Mouse (Mus musculus) MEL (cell line): ENCODE data around the gene Vash2. TPM values are rescaled to one million over a fixed set of nuclear protein-coding genes. Genes with fewer than 3 reads are reported as not detected.

Source experiments
- DNase-seq: peaks from one replicate; pipeline ENCODE4 v3.0.0; 2011; ENCODE audit warnings: low read depth, low spot score
- H3K27ac ChIP-seq: 2 replicates; pipeline ENCODE4 v1.5.1; 2012; ENCODE audit warnings: low read depth, mild to moderate bottlenecking, control low read depth, low read length, moderate library complexity; ENCODE audit not compliant: control insufficient read depth
- H3K27me3 ChIP-seq, 2 experiments: fragments of 150-350 bp in 1 of 2; sonication (generic) in 1 of 2; 2 replicates each; pipeline ENCODE4 v1.6.1; 2012; ENCODE audit warnings: low read length in 2 of 2, mild to moderate bottlenecking in 2 of 2, improper control_type of control experiment in 1 of 2, moderate library complexity in 1 of 2; ENCODE audit not compliant: insufficient read depth in 2 of 2, control insufficient read depth in 1 of 2
- H3K36me3 ChIP-seq, 2 experiments: 2 replicates each; pipeline ENCODE4 v1.6.1; 2012 to 2014; ENCODE audit warnings: low read length in 2 of 2, improper control_type of control experiment in 1 of 2, inconsistent platforms in 1 of 2, mild to moderate bottlenecking in 1 of 2; ENCODE audit not compliant: insufficient read depth in 2 of 2, control insufficient read depth in 1 of 2
- H3K4me1 ChIP-seq, 2 experiments: fragments of 150-350 bp in 1 of 2; sonication (generic) in 1 of 2; 2 replicates each; pipeline ENCODE4 v1.6.1; 2012; ENCODE audit warnings: low read length in 2 of 2, improper control_type of control experiment in 1 of 2, mild to moderate bottlenecking in 1 of 2; ENCODE audit not compliant: insufficient read depth in 2 of 2, control insufficient read depth in 1 of 2
- H3K4me3 ChIP-seq, 2 experiments: fragments of 150-350 bp in 1 of 2; sonication (generic) in 1 of 2; 2 replicates each; pipeline ENCODE4 v1.5.1; 2012; ENCODE audit warnings: low read depth in 2 of 2, low read length in 2 of 2, mild to moderate bottlenecking in 2 of 2, moderate library complexity in 2 of 2, control low read depth in 1 of 2, improper control_type of control experiment in 1 of 2; ENCODE audit not compliant: control insufficient read depth in 1 of 2, insufficient read depth in 1 of 2
- H3K79me2 ChIP-seq: 2 replicates; pipeline ENCODE4 v1.6.1; 2012; ENCODE audit warnings: mild to moderate bottlenecking, low read length, moderate library complexity; ENCODE audit not compliant: control insufficient read depth, poor library complexity, insufficient read depth
- H3K9ac ChIP-seq: 2 replicates; pipeline ENCODE4 v1.6.1; 2012; ENCODE audit warnings: low read depth, mild to moderate bottlenecking, control low read depth, low read length, moderate library complexity; ENCODE audit not compliant: control insufficient read depth, poor library complexity, severe bottlenecking
- H3K9me3 ChIP-seq: fragments of 150-350 bp; sonication (generic); replicated peaks from 2 replicates; pipeline ENCODE4 v1.6.1; 2012; ENCODE audit warnings: mild to moderate bottlenecking, low read length, improper control_type of control experiment, moderate library complexity; ENCODE audit not compliant: insufficient read depth
- CHD1 ChIP-seq: IDR thresholded peaks from 2 replicates; pipeline ENCODE4 v1.6.1; 2012; ENCODE audit warnings: low read depth, mild to moderate bottlenecking, inconsistent platforms, low read length, improper control_type of control experiment
- E2F4 ChIP-seq: IDR thresholded peaks from 2 replicates; pipeline ENCODE4 v1.6.1; 2011; ENCODE audit warnings: low read depth, low read length, improper control_type of control experiment, borderline replicate concordance
- ELF1 ChIP-seq: IDR thresholded peaks from 2 replicates; pipeline ENCODE4 v1.6.1; 2014; ENCODE audit warnings: low read depth, mild to moderate bottlenecking, inconsistent platforms, low read length, improper control_type of control experiment, moderate library complexity
- EP300 ChIP-seq, 2 experiments: IDR thresholded peaks; 2 replicates each; pipeline ENCODE4 v1.6.1; 2011; ENCODE audit warnings: improper control_type of control experiment in 2 of 2, low read length in 2 of 2, low read depth in 1 of 2, mild to moderate bottlenecking in 1 of 2
- ETS1 ChIP-seq: IDR thresholded peaks from 2 replicates; pipeline ENCODE4 v1.6.1; 2012; ENCODE audit warnings: low read depth, mild to moderate bottlenecking, inconsistent platforms, low read length, improper control_type of control experiment, moderate library complexity
- GABPA ChIP-seq: IDR thresholded peaks from 2 replicates; pipeline ENCODE4 v1.6.1; 2012; ENCODE audit warnings: low read depth, mild to moderate bottlenecking, inconsistent platforms, low read length, improper control_type of control experiment, moderate library complexity
- GATA1 ChIP-seq: IDR thresholded peaks from 2 replicates; pipeline ENCODE4 v1.6.1; 2011; ENCODE audit warnings: low read depth, low read length, improper control_type of control experiment
- HCFC1 ChIP-seq: IDR thresholded peaks from 2 replicates; pipeline ENCODE4 v1.6.1; 2012; ENCODE audit warnings: low read depth, mild to moderate bottlenecking, inconsistent platforms, low read length, improper control_type of control experiment, moderate library complexity
- JUND ChIP-seq: IDR thresholded peaks from 2 replicates; pipeline ENCODE4 v1.6.1; 2011; ENCODE audit warnings: low read depth, mild to moderate bottlenecking, improper control_type of control experiment, low read length
- KAT2A ChIP-seq: conservative IDR thresholded peaks from 2 replicates; pipeline ENCODE4 v1.6.1; 2012; ENCODE audit warnings: low read depth, low read length, improper control_type of control experiment, inconsistent platforms
- MAFK ChIP-seq: IDR thresholded peaks from 2 replicates; pipeline ENCODE4 v1.6.1; 2011; ENCODE audit warnings: low read depth, mild to moderate bottlenecking, low read length, improper control_type of control experiment, borderline replicate concordance
- MAX ChIP-seq: IDR thresholded peaks from 2 replicates; pipeline ENCODE4 v1.6.1; 2011; ENCODE audit warnings: low read length, improper control_type of control experiment
- MAZ ChIP-seq: IDR thresholded peaks from 2 replicates; pipeline ENCODE4 v1.6.1; 2012; ENCODE audit warnings: low read depth, mild to moderate bottlenecking, inconsistent platforms, low read length, improper control_type of control experiment
- MEF2A ChIP-seq: IDR thresholded peaks from 2 replicates; pipeline ENCODE4 v1.6.1; 2014; ENCODE audit warnings: low read depth, mild to moderate bottlenecking, inconsistent platforms, low read length, improper control_type of control experiment; ENCODE audit not compliant: poor library complexity, insufficient replicate concordance, severe bottlenecking; ENCODE audit errors: extremely low read depth
- MXI1 ChIP-seq: IDR thresholded peaks from 2 replicates; pipeline ENCODE4 v1.6.1; 2011; ENCODE audit warnings: mild to moderate bottlenecking, low read depth, low read length, improper control_type of control experiment
- MYB ChIP-seq: IDR thresholded peaks from 2 replicates; pipeline ENCODE4 v1.6.1; 2011; ENCODE audit warnings: mild to moderate bottlenecking, low read depth, low read length, improper control_type of control experiment
- MYC ChIP-seq: IDR thresholded peaks from 2 replicates; pipeline ENCODE4 v1.6.1; 2011; ENCODE audit warnings: low read depth, mild to moderate bottlenecking, low read length, improper control_type of control experiment, moderate library complexity
- NELFE ChIP-seq: IDR thresholded peaks from 2 replicates; pipeline ENCODE4 v1.6.1; 2011; ENCODE audit warnings: low read depth, low read length, improper control_type of control experiment
- NRF1 ChIP-seq: IDR thresholded peaks from 2 replicates; pipeline ENCODE4 v1.6.1; 2014; ENCODE audit warnings: low read depth, mild to moderate bottlenecking, inconsistent platforms, low read length, improper control_type of control experiment, moderate library complexity; ENCODE audit not compliant: poor library complexity, insufficient read depth, severe bottlenecking
- POLR2AphosphoS2 ChIP-seq: IDR thresholded peaks from 2 replicates; pipeline ENCODE4 v1.6.1; 2011; ENCODE audit warnings: low read length, improper control_type of control experiment
- POLR2AphosphoS5 ChIP-seq: IDR thresholded peaks from 2 replicates; pipeline ENCODE4 v1.6.1; 2012; ENCODE audit warnings: low read depth, borderline replicate concordance, mild to moderate bottlenecking, inconsistent platforms, low read length, moderate library complexity, mixed read lengths
- RCOR1 ChIP-seq: IDR thresholded peaks from 2 replicates; pipeline ENCODE4 v1.6.1; 2012; ENCODE audit warnings: low read depth, mild to moderate bottlenecking, inconsistent platforms, low read length, improper control_type of control experiment
- SIN3A ChIP-seq: IDR thresholded peaks from 2 replicates; pipeline ENCODE4 v1.6.1; 2012; ENCODE audit warnings: low read length, improper control_type of control experiment, inconsistent platforms
- SMC3 ChIP-seq: IDR thresholded peaks from 2 replicates; pipeline ENCODE4 v1.6.1; 2011; ENCODE audit warnings: low read depth, low read length, improper control_type of control experiment
- TAL1 ChIP-seq: IDR thresholded peaks from 2 replicates; pipeline ENCODE4 v1.6.1; 2012; ENCODE audit warnings: mild to moderate bottlenecking, inconsistent platforms, low read length, moderate library complexity, mixed read lengths
- TBP ChIP-seq: IDR thresholded peaks from 2 replicates; pipeline ENCODE4 v1.8.0; 2011; ENCODE audit warnings: low read depth, low read length, improper control_type of control experiment
- UBTF ChIP-seq: IDR thresholded peaks from 2 replicates; pipeline ENCODE4 v1.6.1; 2012; ENCODE audit warnings: low read depth, mild to moderate bottlenecking, inconsistent platforms, low read length, improper control_type of control experiment, moderate library complexity, borderline replicate concordance; ENCODE audit not compliant: insufficient read depth
- USF2 ChIP-seq, 2 experiments: IDR thresholded peaks; 2 replicates each; pipeline ENCODE4 v1.6.1; 2011 to 2012; ENCODE audit warnings: improper control_type of control experiment in 2 of 2, low read length in 2 of 2, borderline replicate concordance in 1 of 2, inconsistent platforms in 1 of 2, low read depth in 1 of 2, mild to moderate bottlenecking in 1 of 2; ENCODE audit not compliant: insufficient read depth in 1 of 2
- ZC3H11A ChIP-seq: IDR thresholded peaks from 2 replicates; pipeline ENCODE4 v1.6.1; 2012; ENCODE audit warnings: low read depth, mild to moderate bottlenecking, inconsistent platforms, low read length, improper control_type of control experiment
- ZKSCAN1 ChIP-seq: IDR thresholded peaks from 2 replicates; pipeline ENCODE4 v1.6.1; 2012; ENCODE audit warnings: low read depth, mild to moderate bottlenecking, inconsistent platforms, low read length, improper control_type of control experiment, moderate library complexity
- ZNF384 ChIP-seq: IDR thresholded peaks from 2 replicates; pipeline ENCODE4 v1.6.1; 2012; ENCODE audit warnings: low read depth, mild to moderate bottlenecking, inconsistent platforms, low read length, improper control_type of control experiment
- polyA plus RNA-seq, 2 experiments: library from polyadenylated mRNA; stranded (reverse) in 1 of 2; unstranded in 1 of 2; fragments of >175 nt in 1 of 2; fragments of >200 nt in 1 of 2; gene quantifications; 2 replicates each; pipeline versions ENCODE4 v1.2.1 to v1.2.4; 2012; ENCODE audit warnings: low replicate concordance in 2 of 2, low read depth in 1 of 2; ENCODE audit not compliant: insufficient read length in 2 of 2, insufficient read depth in 1 of 2, missing spikeins in 1 of 2
- total RNA-seq: library from RNA; depleted of rRNA; stranded (reverse); fragments of 300-350 nt; gene quantifications from 2 replicates; pipeline ENCODE4 v1.2.3, GENCODE M21; 2012

The Vash2 gene
- total and polyA plus RNA-seq, 3 experiments = 2.6 to 9.8 TPM; not detected in 1

DNA sequence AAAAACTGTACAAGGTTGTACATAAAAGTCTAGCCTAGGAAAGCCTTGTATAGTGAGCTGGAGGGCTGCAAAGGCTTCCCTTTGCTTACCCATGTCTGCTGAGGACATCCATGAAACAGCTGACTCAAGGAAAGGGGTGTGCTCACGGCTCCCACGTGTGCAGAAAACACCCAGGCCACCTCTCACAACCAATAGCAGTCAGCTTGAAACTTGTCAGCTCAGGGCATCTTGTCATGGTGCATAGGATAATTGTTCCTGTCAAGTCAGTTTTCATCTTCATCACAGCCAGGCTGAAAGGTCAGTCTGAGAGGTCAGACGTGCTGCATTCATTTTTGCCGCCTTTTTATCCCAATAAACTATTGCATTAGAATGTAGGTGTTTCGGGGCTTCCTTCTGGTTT is 31.1 kb downstream of the Vash2 start:
- Histone ChIP-seq H3K36me3 (peaks cover 0 to 3% of the 10 kb centered on the region in 2 experiments; a peak in 3 of 4 replicates), H3K4me3 (no peak overlapping the region), H3K9me3 (no peaks in the 10 kb centered on the region), H3K79me2 (no peaks in the 10 kb centered on the region), H3K27ac (no peak overlapping the region), H3K4me1 (peaks cover 0 to 2% of the 10 kb centered on the region in 2 experiments; a peak in 1 of 4 replicates), H3K9ac (no peak overlapping the region), H3K27me3 (no peaks in the 10 kb centered on the region)
- no peak for TF ChIP-seq E2F4
- TF ChIP-seq HCFC1 = no peak
- no peak for TF ChIP-seq NELFE
- TF ChIP-seq MEF2A = no peak
- TF ChIP-seq GATA1 = no peak
- TF ChIP-seq ZKSCAN1 = no peak
- no peak for DNase-seq

DNA sequence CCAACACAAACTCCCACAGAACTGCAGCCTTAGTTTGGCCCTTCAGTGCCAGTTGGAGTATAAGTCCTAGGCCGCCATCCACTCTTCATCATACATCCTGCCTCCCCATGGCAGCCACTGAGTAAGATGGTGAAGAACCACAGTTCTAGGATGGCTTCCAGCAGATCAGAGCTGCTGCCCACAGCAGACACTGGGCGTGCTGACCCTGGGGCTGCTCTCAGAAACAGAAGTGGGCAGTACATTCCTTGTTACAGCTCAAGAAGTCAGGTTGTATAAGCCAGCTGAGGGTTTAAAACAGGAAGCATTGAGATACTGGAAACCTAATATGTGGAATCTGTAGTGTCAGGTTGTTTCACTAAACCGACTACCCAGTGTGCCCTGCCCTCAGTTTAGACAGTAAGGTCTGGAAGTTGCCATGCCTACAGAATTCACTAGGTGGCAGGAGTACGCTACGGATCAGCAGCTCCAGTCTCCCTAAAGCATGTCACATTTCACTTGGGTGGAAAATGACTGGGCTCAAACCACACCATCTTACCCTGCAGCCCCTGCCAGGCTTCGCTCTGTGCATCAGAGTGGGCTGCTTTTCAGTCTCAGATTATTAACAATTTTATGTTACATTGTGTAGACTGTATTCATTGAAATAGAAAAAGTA is 34.9 kb downstream of the Vash2 start:
- Histone ChIP-seq H3K9ac (no peak overlapping the region), H3K27me3 (no peaks in the 10 kb centered on the region), H3K9me3 (no peaks in the 10 kb centered on the region), H3K4me1 (no peaks in the 10 kb centered on the region), H3K79me2 (no peaks in the 10 kb centered on the region), H3K36me3 (no peaks in the 10 kb centered on the region; a peak in 1 of 4 replicates), H3K27ac (no peak overlapping the region), H3K4me3 (no peak overlapping the region)
- DNase-seq = peak; percentile 78
- TF ChIP-seq CHD1 (no peak), MXI1 (0 out of 2 replicates have a peak, but pooled peaks have one; percentile 32), EP300 (IDR thresholded peaks at IDR 0.05; ENCODE audit: low read depth in 1 of 2, low read length in 2 of 2) (no peak), MYC (no peak), POLR2AphosphoS2 (no peak), ETS1 (no peak), GABPA (no peak), RCOR1 (no peak), ZC3H11A (peak; percentile 79), USF2 (IDR thresholded peaks at IDR 0.05; ENCODE audit: borderline replicate concordance in 1 of 2, insufficient read depth in 1 of 2, low read depth in 1 of 2, low read length in 2 of 2) (no peak), POLR2AphosphoS5 (no peak), JUND (no peak), TAL1 (no peak), UBTF (no peak), MAX (no peak), MYB (no peak), NRF1 (no peak), SMC3 (peak; percentile 85), MAFK (no peak), TBP (no peak), ELF1 (no peak), GATA1 (no peak), NELFE (no peak), MAZ (no peak), ZNF384 (no peak), SIN3A (peak; percentile 42; the same call in 1 of the 2 replicates), KAT2A (no peak)
